Mouse (Mus musculus): ENCODE measurements at regions not wholly inside any gene's neighbourhood (a gene's known extent, or its start where the extent isn't known, plus 50 kb on each side); places are given as distances from the start of the nearest gene placed in this dataset.

- Histone ChIP-seq H3K27me3 (ENCODE audit: control insufficient read depth, insufficient read depth, insufficient read length) (no peaks in the 10 kb centered on the region), H3K4me2 (ENCODE audit: low read depth) (no peak overlapping the region), H3K36me3 (ENCODE audit: control insufficient read depth, insufficient read depth) (no peaks in the 10 kb centered on the region), H3ac (ENCODE audit: control insufficient read depth, insufficient read length) (no peak overlapping the region), H3K79me2 (ENCODE audit: control insufficient read depth, insufficient read depth) (no peaks in the 10 kb centered on the region), H3K4me3 (no peak overlapping the region)
- no peak for TF ChIP-seq TCF12 (IDR thresholded peaks at IDR 0.05; ENCODE audit: insufficient read depth, poor library complexity, severe bottlenecking)
- no peak for TF ChIP-seq TCF3 (IDR thresholded peaks at IDR 0.05; ENCODE audit: insufficient read length, low read depth)
- TF ChIP-seq REST (IDR thresholded peaks at IDR 0.05; ENCODE audit: insufficient read depth, insufficient read length): no peak
- TF ChIP-seq E2F4 (IDR thresholded peaks at IDR 0.05; ENCODE audit: insufficient read depth): no peak
- no peak for TF ChIP-seq POLR2A (IDR thresholded peaks at IDR 0.05; ENCODE audit: insufficient read length, low read depth)
- no peak for TF ChIP-seq USF1 (IDR thresholded peaks at IDR 0.05; ENCODE audit: low read depth)
- TF ChIP-seq MAX (IDR thresholded peaks at IDR 0.05; ENCODE audit: low read depth): no peak
- no peak for TF ChIP-seq MYOD1 (IDR thresholded peaks at IDR 0.05; ENCODE audit: control insufficient read depth in 1 of 3, insufficient read length in 2 of 3, low read depth in 2 of 3)
- TF ChIP-seq SRF (IDR thresholded peaks at IDR 0.05; ENCODE audit: control insufficient read depth, insufficient read length, low read depth): no peak
- TF ChIP-seq CEBPB (IDR thresholded peaks at IDR 0.05; ENCODE audit: insufficient read depth, poor library complexity, severe bottlenecking): no peak
Observed at GRCm38 (mm10) chr12:24383016-24383415, 115.1 kb upstream of the Taf1b start.

- Histone ChIP-seq H3K79me2 (ENCODE audit: control insufficient read depth, insufficient read depth) (no peaks in the 10 kb centered on the region), H3K4me2 (ENCODE audit: low read depth) (no peak overlapping the region), H3ac (ENCODE audit: control insufficient read depth, insufficient read length) (no peak overlapping the region), H3K36me3 (ENCODE audit: control insufficient read depth, insufficient read depth) (no peaks in the 10 kb centered on the region), H3K27me3 (ENCODE audit: control insufficient read depth, insufficient read depth, insufficient read length) (no peaks in the 10 kb centered on the region), H3K4me3 (no peak overlapping the region)
- no peak for TF ChIP-seq POLR2A (IDR thresholded peaks at IDR 0.05; ENCODE audit: insufficient read length, low read depth)
- TF ChIP-seq TCF12 (IDR thresholded peaks at IDR 0.05; ENCODE audit: insufficient read depth, poor library complexity, severe bottlenecking): no peak
- TF ChIP-seq MYOG (IDR thresholded peaks at IDR 0.05; ENCODE audit: control insufficient read depth in 1 of 3, insufficient read depth in 1 of 3, insufficient read length in 2 of 3, low read depth in 2 of 3): no peak
- peak; percentile 93 for TF ChIP-seq MAX (IDR thresholded peaks at IDR 0.05; ENCODE audit: low read depth)
- peak; percentile 89 for TF ChIP-seq REST (IDR thresholded peaks at IDR 0.05; ENCODE audit: insufficient read depth, insufficient read length)
Observed at GRCm38 (mm10) chr12:24424958-24425357, 73.2 kb upstream of the Taf1b start.

All from myocyte (in vitro differentiated cells).